Mouse (Mus musculus): ENCODE results near the gene Gucy1a1.
"Not testable (repeated sequence)": the region's sequence is repeated elsewhere in the genome, so short reads cannot be mapped to it uniquely, and the experiment has no call there.

Gucy1a1 gene

DNA sequence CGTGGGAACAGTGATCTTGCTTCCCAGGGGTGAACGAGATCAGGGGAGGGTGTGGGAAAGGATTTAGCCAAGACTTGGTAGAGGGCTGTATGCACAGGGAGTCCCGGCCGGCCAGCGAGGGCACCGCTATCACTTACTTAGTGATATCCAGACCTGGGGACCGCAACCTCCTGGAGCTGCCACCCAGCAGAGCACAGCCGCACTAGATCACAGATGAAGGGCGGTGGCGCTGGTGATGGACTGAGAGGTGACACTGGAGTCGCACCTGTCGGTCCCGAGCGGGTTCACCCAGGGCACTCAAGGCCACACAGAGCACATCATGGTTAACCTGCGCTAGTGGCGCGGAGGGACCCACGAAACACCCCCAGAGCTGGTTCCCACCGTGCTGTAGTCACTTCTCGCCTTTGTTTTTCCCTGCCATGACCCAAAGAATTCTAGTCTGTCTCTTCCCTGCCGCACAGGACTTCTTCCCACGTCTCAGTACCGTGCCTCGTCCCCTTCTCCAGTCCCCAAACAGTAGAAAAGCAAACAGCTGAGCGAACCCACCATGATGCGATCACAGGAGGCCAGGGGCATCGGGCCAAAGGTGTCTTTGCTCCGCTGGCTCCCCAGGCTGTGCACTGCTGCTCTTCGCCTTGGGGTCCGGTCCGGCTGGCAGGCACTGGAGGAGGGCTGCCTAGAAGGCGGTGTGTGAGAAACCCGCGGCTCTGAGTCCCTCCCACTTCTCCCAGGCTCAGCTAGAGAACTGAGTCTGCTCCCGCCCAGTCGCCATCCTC lies at the start of gene Gucy1a1:
Gene Gucy1a1 (minus strand): TSS at position 664 of the 776 bp plus-strand sequence.
- DNase-seq (ENCODE audit: low read depth, low spot score), result no peak

GRCm38 (mm10) chr3:82191559-82192245 lies 46.1 kb upstream of the Gucy1a1 start:
- DNase-seq (ENCODE audit: low read depth, low spot score), result no peak

GRCm38 (mm10) chr3:82185626-82186025 lies 40.0 kb upstream of the Gucy1a1 start:
- DNase-seq (ENCODE audit: low read depth, low spot score), result no peak

GRCm38 (mm10) chr3:82181500-82181899 lies 35.9 kb upstream of the Gucy1a1 start:
- no peak for DNase-seq (ENCODE audit: low read depth, low spot score)

GRCm38 (mm10) chr3:82180253-82180652 lies 34.7 kb upstream of the Gucy1a1 start:
- no peak for DNase-seq (ENCODE audit: low read depth, low spot score)

- no peak for DNase-seq (ENCODE audit: low read depth, low spot score)
Measured at GRCm38 (mm10) chr3:82175501-82175900, 29.9 kb upstream of the Gucy1a1 start.

GRCm38 (mm10) chr3:82167064-82167463 lies 21.5 kb upstream of the Gucy1a1 start:
- no peak for DNase-seq (ENCODE audit: low read depth, low spot score)

DNA sequence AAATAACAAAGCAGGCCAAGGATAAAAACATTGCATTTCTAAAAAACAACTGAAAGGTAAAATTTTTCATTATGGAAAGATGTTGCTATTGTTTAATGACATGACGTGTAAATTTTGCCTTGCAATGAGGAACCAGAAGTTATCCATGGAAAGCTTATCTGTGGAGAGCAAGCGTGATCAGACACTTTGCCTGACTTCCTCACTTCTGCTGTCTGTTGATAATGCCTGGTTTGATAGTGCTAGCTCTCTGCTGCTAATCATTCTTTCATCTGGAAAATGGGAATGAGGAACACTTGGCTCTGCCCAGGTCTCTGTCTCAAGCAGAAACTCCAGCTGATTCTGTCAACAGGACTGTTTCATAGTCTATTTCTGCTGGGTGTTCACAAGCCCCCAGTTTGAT lies 20.3 kb upstream of the Gucy1a1 start:
- no peak for DNase-seq (ENCODE audit: low read depth, low spot score)

- DNase-seq (ENCODE audit: low read depth, low spot score), result not testable (repeated sequence)
Measured at GRCm38 (mm10) chr3:82162992-82163391, 17.4 kb upstream of the Gucy1a1 start.

- no peak for DNase-seq (ENCODE audit: low read depth, low spot score)
Measured at GRCm38 (mm10) chr3:82145978-82146377, 389 bp upstream of the Gucy1a1 start.

- no peak for DNase-seq (ENCODE audit: low read depth, low spot score)
Measured at GRCm38 (mm10) chr3:82144725-82145125, 864 bp downstream of the Gucy1a1 start.

DNA sequence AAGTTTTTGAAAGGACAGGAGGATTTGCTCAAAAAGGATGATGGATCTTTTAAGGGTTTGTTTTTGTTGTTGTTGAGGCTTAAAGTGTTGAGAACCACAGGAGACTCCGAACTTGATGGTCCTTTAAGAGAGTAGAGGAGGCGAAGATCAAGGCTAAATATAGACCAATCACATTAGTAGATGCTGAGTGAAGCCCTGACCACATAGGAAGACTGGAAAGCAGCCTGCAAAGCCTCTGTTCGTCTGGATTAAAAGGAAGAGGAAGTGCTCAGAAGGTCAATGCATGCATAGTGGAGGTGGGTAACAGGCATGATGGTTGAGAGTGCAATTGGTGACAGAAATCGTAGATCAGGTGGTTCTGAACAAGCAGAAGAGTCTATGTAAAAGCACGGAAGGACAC lies 4.8 kb downstream of the Gucy1a1 start:
- DNase-seq (ENCODE audit: low read depth, low spot score), result no peak

- no peak for DNase-seq (ENCODE audit: low read depth, low spot score)
Measured at GRCm38 (mm10) chr3:82138002-82138667, 7.5 kb downstream of the Gucy1a1 start.

- DNase-seq (ENCODE audit: low read depth, low spot score), result no peak
Measured at GRCm38 (mm10) chr3:82135483-82135882, 10.1 kb downstream of the Gucy1a1 start.

GRCm38 (mm10) chr3:82129258-82129657 lies 16.3 kb downstream of the Gucy1a1 start:
- no peak for DNase-seq (ENCODE audit: low read depth, low spot score)

DNA sequence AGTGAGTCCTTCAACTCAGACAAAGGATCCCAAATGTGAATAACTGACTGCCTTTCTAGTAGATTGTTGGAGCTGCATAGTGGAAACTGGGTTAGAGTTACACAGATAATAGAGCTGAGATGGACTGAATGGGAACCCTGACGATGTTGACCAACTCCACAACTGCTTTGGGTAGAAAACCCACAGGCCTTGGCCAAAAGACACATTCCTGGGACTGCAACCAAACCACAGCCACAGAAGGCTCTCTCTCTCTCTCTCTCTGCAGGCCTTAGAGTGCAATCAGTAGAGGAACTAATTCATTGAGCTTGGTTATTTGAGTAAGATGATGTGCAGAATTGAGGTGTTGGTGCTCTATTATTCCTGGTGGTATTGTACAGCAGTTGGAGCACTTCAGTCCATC lies 21.0 kb downstream of the Gucy1a1 start:
- no peak for DNase-seq (ENCODE audit: low read depth, low spot score)

DNA sequence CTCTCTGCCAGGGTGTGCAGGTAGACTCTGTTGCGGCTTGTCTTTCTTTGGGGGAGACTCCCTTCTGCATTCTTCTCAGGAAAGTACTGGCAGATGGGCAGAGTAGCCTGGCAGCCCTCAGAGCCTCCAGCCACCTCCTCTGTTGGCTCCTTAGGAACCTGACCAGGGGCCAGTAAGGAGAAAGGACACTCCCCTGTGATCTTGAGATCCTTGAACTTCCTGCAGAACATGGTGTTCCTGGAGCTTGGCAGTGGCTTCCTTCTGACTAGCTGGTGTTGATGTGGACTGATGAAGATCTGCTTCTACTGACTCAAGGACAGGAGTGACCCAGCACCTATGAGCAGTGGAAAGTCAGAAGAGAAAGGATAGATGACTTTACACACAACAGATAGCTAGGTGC lies 26.7 kb downstream of the Gucy1a1 start:
- DNase-seq (ENCODE audit: low read depth, low spot score), result no peak

GRCm38 (mm10) chr3:82112439-82112838 lies 33.1 kb downstream of the Gucy1a1 start:
- DNase-seq (ENCODE audit: low read depth, low spot score), result no peak

DNA sequence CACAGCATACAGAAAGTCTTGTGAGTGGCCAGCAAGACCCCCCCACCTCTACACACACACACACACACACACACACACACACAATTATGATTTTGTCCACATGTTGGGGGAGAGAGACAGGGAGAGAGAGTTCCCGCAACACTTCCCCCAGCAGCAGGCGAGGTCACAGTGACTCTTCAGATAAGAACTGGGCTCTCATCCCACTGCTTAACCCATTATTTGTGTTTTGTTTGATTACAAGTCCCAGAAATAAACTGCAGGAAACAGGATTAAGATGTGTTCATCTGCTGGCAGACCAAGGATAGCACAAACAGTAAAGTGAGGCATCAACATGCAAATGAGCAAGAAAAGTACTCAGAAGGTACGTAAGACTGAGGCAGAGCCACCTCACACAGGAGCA lies 33.6 kb downstream of the Gucy1a1 start:
- DNase-seq (ENCODE audit: low read depth, low spot score), result no peak

GRCm38 (mm10) chr3:82108951-82109350 lies 36.6 kb downstream of the Gucy1a1 start:
- no peak for DNase-seq (ENCODE audit: low read depth, low spot score)

GRCm38 (mm10) chr3:82104229-82104628 lies 41.4 kb downstream of the Gucy1a1 start:
- DNase-seq (ENCODE audit: low read depth, low spot score), result no peak

DNA sequence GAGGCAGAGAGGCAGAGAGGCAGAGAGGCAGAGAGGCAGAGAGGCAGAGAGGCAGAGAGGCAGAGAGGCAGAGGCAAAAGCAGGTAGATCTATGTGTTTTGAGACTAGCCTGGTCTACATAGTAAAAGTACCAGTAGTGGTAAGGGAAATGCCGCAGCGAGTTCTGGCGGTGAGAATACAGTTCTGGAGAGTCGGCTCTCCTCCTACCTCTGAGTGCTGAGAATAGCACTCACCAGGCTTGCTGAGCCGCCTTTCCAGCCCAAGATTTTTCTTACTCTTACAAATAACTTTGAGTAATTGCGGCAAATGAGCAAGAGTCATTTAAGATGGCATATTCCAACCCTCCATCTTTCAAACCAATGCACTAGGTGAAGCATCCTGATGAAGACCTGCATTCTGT lies 46.5 kb downstream of the Gucy1a1 start:
- no peak for DNase-seq (ENCODE audit: low read depth, low spot score)

DNA sequence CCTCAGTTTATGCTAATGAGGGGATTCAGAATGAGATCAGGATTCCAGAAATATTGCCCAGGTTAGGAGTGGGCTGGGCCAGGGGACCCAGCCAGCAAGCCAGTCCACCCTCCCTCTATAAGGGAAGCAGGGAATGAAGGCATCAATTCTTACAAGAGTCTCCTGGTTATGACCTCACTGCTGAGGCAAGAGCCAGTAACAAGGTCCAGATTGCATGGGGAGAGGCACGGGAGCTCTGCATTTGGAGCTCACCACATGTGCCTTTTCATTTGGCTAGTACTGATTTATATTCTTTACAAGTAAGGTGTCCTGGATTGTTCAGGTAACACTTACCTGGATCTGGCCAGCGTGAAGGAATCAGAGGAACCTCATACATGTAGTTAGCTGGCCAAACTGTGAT lies 48.8 kb downstream of the Gucy1a1 start:
- no peak for DNase-seq (ENCODE audit: low read depth, low spot score)

All from c-Kit-negative CD71-positive TER-119-positive erythroid progenitor cells, embryonic 14.5 days (primary cell).